Mouse (Mus musculus): ENCODE measurements around the gene Krtcap3. TPM values are rescaled to one million over a fixed set of nuclear protein-coding genes. Genes with fewer than 3 reads are reported as not detected.
"Not testable (repeated sequence)": the region's sequence is repeated elsewhere in the genome, so short reads cannot be mapped to it uniquely, and the experiment has no call there.

The Krtcap3 gene
- 0.48 TPM in 1 of 2 replicates, not detected in the other for polyA plus RNA-seq (2012; ENCODE audit: insufficient read depth, low replicate concordance)

- Histone ChIP-seq H3K4me1 (peaks cover 39% of the 10 kb centered on the region), H3K9me3 (no peaks in the 10 kb centered on the region), H3K36me3 (replicated peaks; ENCODE audit: low read length) (peaks cover 98% of the 10 kb centered on the region), H3K4me3 (replicated peaks) (peak within 1 kb of the TSS; percentile 10), H3K27me3 (replicated peaks) (no peaks in the 10 kb centered on the region)
- TF ChIP-seq GATA1 (IDR thresholded peaks at IDR 0.05; ENCODE audit: borderline replicate concordance, low read length) (no peak), FLI1 (IDR thresholded peaks at IDR 0.05; ENCODE audit: low read length) (no peak)
These were observed at the start of gene Krtcap3 for GRCm38 (mm10) chr5:31251541-31252101. TSS of gene Krtcap3 (plus strand) at chr5:31251691.

GRCm38 (mm10) chr5:31201742-31202590, 49.5 kb upstream of the Krtcap3 start, which contains the start of gene Zfp513:
TSS of gene Zfp513 (minus strand) at chr5:31202303.
- peak within 1 kb of the TSS; percentile 92 for H3K4me3 ChIP-seq (replicated peaks)
- H3K36me3 ChIP-seq (replicated peaks; ENCODE audit: low read length): peaks cover 85% of the 10 kb centered on the region
- TF ChIP-seq FLI1 (IDR thresholded peaks at IDR 0.05; ENCODE audit: low read length) (0 out of 2 replicates have a peak, but pooled peaks have one; percentile 66), GATA1 (IDR thresholded peaks at IDR 0.05; ENCODE audit: borderline replicate concordance, low read length) (no peak)
- peaks cover 66% of the 10 kb centered on the region for H3K4me1 ChIP-seq
- H3K27me3 ChIP-seq (replicated peaks): no peaks in the 10 kb centered on the region
- H3K9me3 ChIP-seq: no peaks in the 10 kb centered on the region

GRCm38 (mm10) chr5:31202933-31203332, 48.6 kb upstream of the Krtcap3 start:
- H3K27me3 ChIP-seq (replicated peaks): no peaks in the 10 kb centered on the region
- peak overlapping the region; percentile 92 for H3K4me3 ChIP-seq (replicated peaks)
- peaks cover 85% of the 10 kb centered on the region for H3K36me3 ChIP-seq (replicated peaks; ENCODE audit: low read length)
- no peaks in the 10 kb centered on the region for H3K9me3 ChIP-seq
- peaks cover 64% of the 10 kb centered on the region for H3K4me1 ChIP-seq
- TF ChIP-seq GATA1 (IDR thresholded peaks at IDR 0.05; ENCODE audit: borderline replicate concordance, low read length) (no peak), FLI1 (IDR thresholded peaks at IDR 0.05; ENCODE audit: low read length) (no peak)

DNA sequence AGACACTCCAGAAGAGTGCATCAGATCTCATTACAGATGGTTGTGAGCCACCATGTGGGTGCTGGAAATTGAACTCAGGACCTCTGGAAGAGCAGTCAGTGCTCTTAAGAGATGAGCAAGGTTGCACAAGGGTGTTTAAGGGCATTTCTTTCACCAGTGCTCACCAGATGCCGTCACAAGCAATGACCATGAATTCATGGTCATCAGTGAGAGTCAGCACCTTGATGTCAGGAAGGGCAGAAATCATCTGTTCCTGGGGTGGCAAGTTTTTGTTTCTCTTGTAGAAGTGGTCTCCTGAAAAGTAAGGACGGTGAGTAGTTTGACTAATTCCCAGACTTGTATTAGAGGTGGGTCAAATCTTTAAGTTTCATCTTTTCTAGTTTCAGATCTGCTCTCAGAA, 47.6 kb upstream of the Krtcap3 start:
- H3K27me3 ChIP-seq (replicated peaks): no peaks in the 10 kb centered on the region
- peaks cover 85% of the 10 kb centered on the region for H3K36me3 ChIP-seq (replicated peaks; ENCODE audit: low read length)
- TF ChIP-seq GATA1 (IDR thresholded peaks at IDR 0.05; ENCODE audit: borderline replicate concordance, low read length) (no peak), FLI1 (IDR thresholded peaks at IDR 0.05; ENCODE audit: low read length) (no peak)
- H3K4me3 ChIP-seq (replicated peaks): no peak overlapping the region
- H3K4me1 ChIP-seq: peaks cover 68% of the 10 kb centered on the region
- H3K9me3 ChIP-seq: no peaks in the 10 kb centered on the region

DNA sequence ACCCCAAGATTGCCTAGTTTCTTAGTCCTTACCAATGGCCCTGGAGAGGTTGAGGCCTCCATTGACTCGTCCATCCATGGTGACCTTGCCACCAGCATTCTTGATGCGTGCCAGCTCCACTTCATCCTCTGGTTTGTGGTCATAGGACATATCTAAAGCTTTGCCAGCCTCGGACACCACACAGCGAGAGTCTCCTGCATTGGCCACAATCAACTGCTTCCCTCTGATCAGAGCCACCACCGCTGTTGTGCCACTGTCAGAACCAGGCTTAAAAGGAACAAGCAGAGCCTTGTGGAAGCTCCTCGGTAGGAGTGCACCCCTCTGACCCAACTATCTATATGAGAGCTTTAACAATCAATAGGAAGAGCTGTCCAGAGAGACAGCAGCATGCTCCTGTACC, 47.1 kb upstream of the Krtcap3 start:
- no peak for TF ChIP-seq FLI1 (IDR thresholded peaks at IDR 0.05; ENCODE audit: low read length)
- TF ChIP-seq GATA1 (IDR thresholded peaks at IDR 0.05; ENCODE audit: borderline replicate concordance, low read length): no peak
- H3K36me3 ChIP-seq (replicated peaks; ENCODE audit: low read length): peaks cover 80% of the 10 kb centered on the region
- no peak overlapping the region for H3K4me3 ChIP-seq (replicated peaks)
- H3K27me3 ChIP-seq (replicated peaks): no peaks in the 10 kb centered on the region
- H3K4me1 ChIP-seq: peaks cover 67% of the 10 kb centered on the region
- H3K9me3 ChIP-seq: no peaks in the 10 kb centered on the region

GRCm38 (mm10) chr5:31216554-31216953, 34.9 kb upstream of the Krtcap3 start:
- not testable (repeated sequence) for H3K27me3 ChIP-seq (replicated peaks); H3K4me3 ChIP-seq (replicated peaks); H3K9me3 ChIP-seq
- H3K36me3 ChIP-seq (replicated peaks; ENCODE audit: low read length): peaks cover 14% of the 10 kb centered on the region
- peaks cover 60% of the 10 kb centered on the region for H3K4me1 ChIP-seq

DNA sequence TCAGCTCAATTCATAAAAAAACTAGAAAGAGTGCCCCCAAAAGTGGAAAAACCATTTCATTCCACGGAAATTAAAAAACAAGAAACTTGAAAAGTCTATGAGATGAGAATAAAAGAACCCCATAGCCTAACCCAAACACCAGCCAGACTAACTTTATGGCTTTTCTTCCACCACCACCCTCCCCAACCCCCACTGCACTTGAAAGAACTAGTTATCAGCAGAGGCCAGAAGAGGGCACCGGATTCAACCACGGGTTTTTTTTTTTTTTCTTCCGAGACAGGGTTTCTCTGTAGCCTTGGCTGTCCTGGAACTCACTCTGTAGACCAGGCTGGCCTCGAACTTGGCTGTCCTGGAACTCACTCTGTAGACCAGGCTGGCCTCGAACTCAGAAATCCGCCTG, 33.2 kb upstream of the Krtcap3 start:
- H3K4me3 ChIP-seq (replicated peaks): peak overlapping the region; percentile 80
- TF ChIP-seq GATA1 (IDR thresholded peaks at IDR 0.05; ENCODE audit: borderline replicate concordance, low read length): no peak
- TF ChIP-seq FLI1 (IDR thresholded peaks at IDR 0.05; ENCODE audit: low read length): no peak
- peaks cover 7% of the 10 kb centered on the region for H3K36me3 ChIP-seq (replicated peaks; ENCODE audit: low read length)
- H3K4me1 ChIP-seq: peaks cover 50% of the 10 kb centered on the region
- H3K27me3 ChIP-seq (replicated peaks): no peaks in the 10 kb centered on the region
- no peaks in the 10 kb centered on the region for H3K9me3 ChIP-seq

DNA sequence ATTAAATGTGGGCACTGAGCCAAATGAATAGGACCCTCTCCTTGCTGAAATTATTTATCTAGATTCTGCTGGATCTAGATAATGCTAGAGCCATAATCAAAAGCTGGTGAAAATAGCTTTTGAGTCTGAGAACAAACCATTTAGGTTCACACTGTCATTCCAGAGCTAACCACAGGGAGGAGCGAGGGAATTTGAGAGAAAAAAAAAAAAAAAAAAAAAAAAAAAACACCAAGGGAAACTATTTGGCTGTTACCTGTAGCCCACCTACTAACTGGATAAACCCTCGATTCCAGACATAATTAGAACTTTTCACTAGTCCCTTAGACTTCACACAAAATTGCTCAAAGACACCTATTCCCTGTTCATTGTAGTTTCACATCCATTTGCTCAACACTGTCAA, 32.4 kb upstream of the Krtcap3 start:
- Histone ChIP-seq H3K4me1 (peaks cover 45% of the 10 kb centered on the region), H3K36me3 (replicated peaks; ENCODE audit: low read length) (peaks cover 7% of the 10 kb centered on the region), H3K27me3 (replicated peaks) (no peaks in the 10 kb centered on the region), H3K4me3 (replicated peaks) (peak overlapping the region; percentile 99), H3K9me3 (no peaks in the 10 kb centered on the region)
- no peak for TF ChIP-seq GATA1 (IDR thresholded peaks at IDR 0.05; ENCODE audit: borderline replicate concordance, low read length)
- no peak for TF ChIP-seq FLI1 (IDR thresholded peaks at IDR 0.05; ENCODE audit: low read length)

- no peaks in the 10 kb centered on the region for H3K9me3 ChIP-seq
- H3K4me3 ChIP-seq (replicated peaks): peak overlapping the region; percentile 99
- TF ChIP-seq GATA1 (IDR thresholded peaks at IDR 0.05; ENCODE audit: borderline replicate concordance, low read length): no peak
- TF ChIP-seq FLI1 (IDR thresholded peaks at IDR 0.05; ENCODE audit: low read length): no peak
- H3K4me1 ChIP-seq: peaks cover 42% of the 10 kb centered on the region
- no peaks in the 10 kb centered on the region for H3K27me3 ChIP-seq (replicated peaks)
- peaks cover 7% of the 10 kb centered on the region for H3K36me3 ChIP-seq (replicated peaks; ENCODE audit: low read length)
These were observed 32.0 kb upstream of the Krtcap3 start for GRCm38 (mm10) chr5:31219474-31219873.

GRCm38 (mm10) chr5:31219911-31220447, 31.5 kb upstream of the Krtcap3 start:
- H3K36me3 ChIP-seq (replicated peaks; ENCODE audit: low read length): peaks cover 7% of the 10 kb centered on the region
- H3K4me3 ChIP-seq (replicated peaks): peak overlapping the region; percentile 99
- H3K4me1 ChIP-seq: peaks cover 37% of the 10 kb centered on the region
- TF ChIP-seq FLI1 (IDR thresholded peaks at IDR 0.05; ENCODE audit: low read length) (no peak), GATA1 (IDR thresholded peaks at IDR 0.05; ENCODE audit: borderline replicate concordance, low read length) (no peak)
- no peaks in the 10 kb centered on the region for H3K27me3 ChIP-seq (replicated peaks)
- no peaks in the 10 kb centered on the region for H3K9me3 ChIP-seq

Measured in megakaryocyte, embryonic 14.5 days (primary cell).